Mouse (Mus musculus) forebrain, embryonic 12.5 days (tissue): ENCODE measurements around the gene Ifi209. TPM values are rescaled to one million over a fixed set of nuclear protein-coding genes. Genes with fewer than 3 reads are reported as not detected.

Source experiments
- ATAC-seq: fragments of 200-750 bp; cut with Nextera tagmentation; 2 replicates; pipeline ENCODE4 v1.8.0; 2017; ENCODE audit warnings: moderate TSS enrichment; ENCODE audit not compliant: low FRiP score
- H3K27ac ChIP-seq: fragments of 300-500 bp; sonication (generic); 2 replicates; pipeline ENCODE4 v1.5.1; 2016; ENCODE audit warnings: mild to moderate bottlenecking
- H3K27me3 ChIP-seq: fragments of 300-500 bp; sonication (generic); 2 replicates; pipeline ENCODE4 v1.6.1; 2016; ENCODE audit warnings: mild to moderate bottlenecking
- H3K36me3 ChIP-seq: fragments of 300-500 bp; sonication (generic); replicated peaks from 2 replicates; pipeline ENCODE4 v1.6.1; 2016; ENCODE audit warnings: mild to moderate bottlenecking
- H3K4me1 ChIP-seq: fragments of 300-500 bp; sonication (generic); 2 replicates; pipeline ENCODE4 v1.6.1; 2016
- H3K4me2 ChIP-seq: fragments of 300-500 bp; sonication (generic); 2 replicates; pipeline ENCODE4 v1.6.1; 2016; ENCODE audit warnings: mild to moderate bottlenecking, moderate library complexity
- H3K4me3 ChIP-seq: fragments of 300-500 bp; sonication (generic); replicated peaks from 2 replicates; pipeline ENCODE4 v1.5.1; 2016; ENCODE audit warnings: mild to moderate bottlenecking
- H3K9ac ChIP-seq: fragments of 300-500 bp; sonication (generic); 2 replicates; pipeline ENCODE4 v1.6.1; 2016; ENCODE audit warnings: mild to moderate bottlenecking
- H3K9me3 ChIP-seq: fragments of 300-500 bp; sonication (generic); 2 replicates; pipeline ENCODE4 v1.6.1; 2016
- WGBS: fragments of 180-500 bp; shearing (Covaris S2); methylation state at CpG from one replicate; pipeline ENCODE4 v1.1.7; 2016; 5-methylcytosine and 5-hydroxymethylcytosine counted together
- microRNA-seq: library from miRNA; unstranded; fragments of <30 nt; microRNA quantifications from one replicate; pipeline ENCODE4, GENCODE M21; 2017
- polyA plus RNA-seq: library from polyadenylated mRNA; unstranded; fragments of >200 nt; fragmentation: Nextera tagmentation; extraction: Ambion mirVana; gene quantifications from 2 replicates; pipeline ENCODE4 v1.2.1, GENCODE M21; 2016

Gene Ifi209
- polyA plus RNA-seq, 1 experiment from 2014 or later, result not detected

DNA sequence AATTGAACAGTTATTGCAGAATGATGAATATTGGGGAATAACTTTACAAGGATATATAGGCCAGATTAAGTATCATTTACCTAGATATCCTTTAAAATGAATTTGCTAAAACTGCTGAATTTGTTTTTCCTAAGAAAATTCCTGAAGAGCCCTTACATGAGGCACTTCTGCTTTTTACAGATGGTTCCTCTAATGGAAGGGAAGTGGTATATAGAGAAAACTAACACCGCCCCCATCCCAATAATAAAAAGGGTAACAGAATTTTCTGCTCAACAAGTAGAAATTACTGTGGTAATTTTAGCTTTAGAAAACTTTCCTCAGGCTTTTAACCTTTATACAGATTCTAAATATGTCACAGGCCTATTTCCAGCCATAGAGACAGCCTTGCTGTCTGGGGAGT lies 63.6 kb downstream of the Ifi209 start:
- no peak overlapping the region for H3K4me3 ChIP-seq
- H3K36me3 ChIP-seq, result no peaks in the 10 kb centered on the region
- no peaks in the 10 kb centered on the region for H3K4me1 ChIP-seq
- no peak overlapping the region for H3K9ac ChIP-seq
- H3K4me2 ChIP-seq, result no peak overlapping the region
- 94% methylated on average over 1 of the region's 1 CpGs for WGBS
- ATAC-seq, result no peak
- H3K27me3 ChIP-seq, result no peaks in the 10 kb centered on the region
- no peaks in the 10 kb centered on the region for H3K9me3 ChIP-seq
- no peak overlapping the region for H3K27ac ChIP-seq

Small RNA genes within 50 kb of the gene (microRNA-seq; reads per million reads assigned to microRNA genes)
- not detected for gene Gm44339

Other genes starting within 250 kb of the Ifi209 start
- not detected in 2 replicates for gene Ifi206, start 139.9 kb upstream of the Ifi209 start, polyA plus RNA-seq
- not detected in 2 replicates for gene Ifi214, start 95.0 kb upstream of the Ifi209 start, polyA plus RNA-seq
- not detected in 2 replicates for gene Ifi213, start 31.6 kb upstream of the Ifi209 start, polyA plus RNA-seq
- gene Ifi208, start 42.8 kb downstream of the Ifi209 start, polyA plus RNA-seq, result not detected in 2 replicates
- 0.18 and 0.33 TPM in 2 replicates for gene Ifi207, start 110.8 kb downstream of the Ifi209 start, polyA plus RNA-seq
- gene Ifi204, start 136.0 kb downstream of the Ifi209 start, polyA plus RNA-seq, result 0.36 and 0.72 TPM in 2 replicates